Mouse (Mus musculus) megakaryocyte-erythroid progenitor cell, adult 5-6 weeks (primary cell): Measurements from ENCODE around the gene Lpar3. TPM values are rescaled to one million over a fixed set of nuclear protein-coding genes. Genes with fewer than 3 reads are reported as not detected.

Experiments
- ATAC-seq: replicated peaks from 2 replicates; pipeline ENCODE4 v1.8.0; 2016; ENCODE audit warnings: mild to moderate bottlenecking, inconsistent platforms; ENCODE audit not compliant: severe bottlenecking, poor library complexity, low FRiP score, low TSS enrichment
- total RNA-seq, 2 experiments: library from RNA; stranded (forward) in 1 of 2; stranded (reverse) in 1 of 2; fragments of 200-1000, 215-1000 nt in 1 of 2; fragments of >200 nt in 1 of 2; fragmentation: Nextera tagmentation in 1 of 2; gene quantifications; 2 replicates each; pipeline ENCODE4 v1.2.3; 2014 to 2017

Lpar3 gene
- total RNA-seq, 2 experiments from 2014 or later: not detected

DNA sequence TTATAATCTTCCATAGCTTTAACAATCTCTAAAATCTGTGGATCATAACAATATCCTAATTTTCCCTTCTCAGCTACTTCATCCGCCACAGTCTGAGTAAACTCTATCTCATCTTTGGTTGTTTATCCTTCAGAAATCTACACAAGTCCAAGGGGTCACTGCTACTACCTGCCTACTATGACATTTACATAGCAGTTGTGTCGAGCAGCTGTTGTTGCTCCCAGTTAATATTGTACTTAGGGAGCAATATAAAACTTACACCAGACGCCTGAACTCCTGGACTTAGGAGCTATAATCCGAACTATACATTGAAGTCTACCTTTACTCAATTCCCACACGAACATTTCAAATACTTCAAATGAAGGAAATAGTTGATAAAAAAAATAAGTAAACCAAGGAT lies 71.8 kb downstream of the Lpar3 start:
- no peak for ATAC-seq

- no peak for ATAC-seq
These were observed 81.7 kb downstream of the Lpar3 start for GRCm38 (mm10) chr3:146302451-146302850.

- no peak for ATAC-seq
These were observed 82.4 kb downstream of the Lpar3 start for GRCm38 (mm10) chr3:146303194-146303593.

DNA sequence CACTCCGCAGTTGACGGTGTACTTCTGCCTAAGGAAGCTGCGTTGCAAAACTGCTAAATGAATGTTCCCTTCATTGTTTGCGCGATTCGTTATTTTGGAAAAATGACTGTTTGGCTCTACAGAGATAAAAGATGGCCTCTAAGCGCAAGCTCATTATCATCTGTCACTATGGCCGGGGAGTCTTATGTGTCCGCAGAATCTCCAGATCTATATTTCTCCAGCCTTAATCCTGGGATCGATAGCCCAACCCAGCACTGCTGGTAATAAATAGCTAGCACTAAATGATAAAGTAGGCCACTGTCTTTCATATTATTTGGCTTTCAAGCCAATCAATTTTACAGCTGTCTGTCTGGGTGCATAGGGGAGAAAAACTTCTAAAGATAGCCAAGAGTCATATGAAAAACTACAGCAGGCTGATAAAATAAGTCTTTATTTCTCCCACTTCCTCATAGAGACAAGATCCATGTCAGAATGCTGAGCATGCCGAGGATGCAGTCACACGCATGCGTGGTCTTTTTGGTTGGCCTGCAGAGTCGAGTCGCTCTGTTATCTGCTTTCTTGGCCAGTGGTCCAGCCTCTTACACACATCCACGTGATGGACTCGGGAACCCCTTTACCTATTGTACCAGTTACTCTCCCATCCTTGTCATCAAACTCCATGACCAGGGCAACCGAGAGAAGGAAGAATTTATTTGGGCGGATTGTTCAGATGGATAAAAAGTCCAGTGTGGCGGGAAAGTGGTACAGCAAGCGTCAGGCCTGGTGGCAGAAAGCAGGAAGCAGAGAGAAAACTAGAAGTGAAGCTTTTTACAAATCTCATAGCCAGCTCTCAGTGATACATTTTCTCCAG lies 84.0 kb downstream of the Lpar3 start:
- ATAC-seq: no peak

GRCm38 (mm10) chr3:146307341-146307740 lies 86.6 kb downstream of the Lpar3 start:
- ATAC-seq: no peak

DNA sequence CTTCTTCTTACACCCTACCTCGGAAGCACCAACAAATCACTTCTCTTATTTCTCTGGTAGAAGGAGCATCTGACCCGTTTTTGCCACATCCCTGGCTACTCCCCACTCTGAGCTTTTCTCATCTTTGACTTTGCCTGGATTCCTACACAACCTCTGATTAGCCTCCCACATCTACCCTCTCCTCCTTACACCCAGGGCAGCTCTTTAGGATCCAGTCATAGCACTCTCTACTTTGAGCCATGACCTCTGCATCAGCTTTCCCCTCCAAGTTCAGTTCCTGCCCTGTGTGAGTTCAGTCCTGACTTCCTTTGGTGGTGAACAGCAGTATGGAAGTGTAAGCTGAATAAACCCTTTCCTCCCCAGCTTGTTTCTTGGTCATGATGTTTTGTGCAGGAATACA lies 87.1 kb downstream of the Lpar3 start:
- no peak for ATAC-seq

GRCm38 (mm10) chr3:146309586-146309985 lies 88.8 kb downstream of the Lpar3 start:
- no peak for ATAC-seq

- ATAC-seq: no peak
These were observed 90.4 kb downstream of the Lpar3 start for GRCm38 (mm10) chr3:146311121-146311538.

- ATAC-seq: no peak
These were observed 94.7 kb downstream of the Lpar3 start for GRCm38 (mm10) chr3:146315414-146315813.

GRCm38 (mm10) chr3:146316293-146316692 lies 95.5 kb downstream of the Lpar3 start:
- no peak for ATAC-seq

- ATAC-seq: no peak
These were observed 96.6 kb downstream of the Lpar3 start for GRCm38 (mm10) chr3:146317366-146317765.

GRCm38 (mm10) chr3:146317911-146318310 lies 97.1 kb downstream of the Lpar3 start:
- no peak for ATAC-seq

- no peak for ATAC-seq
These were observed 97.8 kb downstream of the Lpar3 start for GRCm38 (mm10) chr3:146318520-146318938.

- no peak for ATAC-seq
These were observed 98.2 kb downstream of the Lpar3 start for GRCm38 (mm10) chr3:146318987-146319386.

DNA sequence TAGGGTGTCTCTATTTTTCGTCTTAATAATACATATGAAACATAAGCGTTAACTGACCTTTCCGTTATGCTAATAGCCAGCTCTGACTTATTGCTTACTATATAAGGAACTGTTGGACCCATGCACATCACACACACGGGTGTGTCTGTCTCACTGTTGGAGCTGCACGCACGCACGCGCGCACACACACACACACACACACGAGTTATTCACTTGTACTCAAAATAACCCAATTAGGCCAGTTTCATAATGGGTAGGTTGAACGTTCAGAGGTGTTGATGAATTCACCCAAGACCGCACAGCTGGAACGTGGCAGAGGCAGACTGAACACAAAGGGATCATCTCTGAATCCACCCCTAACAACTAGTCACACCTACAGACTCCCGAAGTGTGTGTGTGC lies 98.7 kb downstream of the Lpar3 start:
- ATAC-seq: no peak

- no peak for ATAC-seq
These were observed 104.2 kb downstream of the Lpar3 start for GRCm38 (mm10) chr3:146324949-146325348.

DNA sequence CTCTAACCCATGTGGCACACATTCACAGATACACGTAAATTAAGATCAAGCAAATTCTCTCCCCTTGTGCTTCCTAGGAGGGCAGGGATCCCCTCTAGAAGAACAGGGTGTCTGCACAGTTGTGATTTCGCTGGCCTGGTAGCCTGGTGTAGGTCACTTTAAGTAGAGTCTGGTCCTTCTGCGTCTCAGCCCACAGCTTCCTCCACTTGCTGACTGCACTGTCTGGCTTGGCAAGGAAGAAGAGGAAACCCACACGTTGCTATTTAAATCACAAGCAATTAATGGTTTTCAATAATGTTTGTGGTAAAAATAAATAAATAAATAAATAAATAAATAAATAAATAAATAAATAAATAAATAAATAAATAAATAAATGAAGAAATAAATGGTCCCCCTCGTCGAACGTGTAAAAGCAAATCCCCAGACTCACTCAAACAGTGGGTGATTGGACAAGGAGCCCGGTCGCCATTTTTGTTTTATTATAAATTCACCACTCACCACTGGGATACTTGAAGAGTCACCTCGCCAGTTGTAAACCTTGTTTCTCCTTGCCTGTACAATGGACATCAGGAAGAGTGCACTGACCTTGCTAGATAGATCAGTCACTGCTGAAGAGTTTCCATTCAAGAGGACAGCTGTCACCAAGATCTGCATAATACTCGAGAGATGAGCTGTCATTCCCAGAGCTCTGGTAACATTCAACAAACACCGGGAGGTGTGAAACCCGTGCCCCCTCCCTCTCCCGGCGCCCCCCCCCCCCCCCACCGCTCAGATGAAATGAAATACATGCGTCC lies 106.2 kb downstream of the Lpar3 start:
- ATAC-seq: no peak

DNA sequence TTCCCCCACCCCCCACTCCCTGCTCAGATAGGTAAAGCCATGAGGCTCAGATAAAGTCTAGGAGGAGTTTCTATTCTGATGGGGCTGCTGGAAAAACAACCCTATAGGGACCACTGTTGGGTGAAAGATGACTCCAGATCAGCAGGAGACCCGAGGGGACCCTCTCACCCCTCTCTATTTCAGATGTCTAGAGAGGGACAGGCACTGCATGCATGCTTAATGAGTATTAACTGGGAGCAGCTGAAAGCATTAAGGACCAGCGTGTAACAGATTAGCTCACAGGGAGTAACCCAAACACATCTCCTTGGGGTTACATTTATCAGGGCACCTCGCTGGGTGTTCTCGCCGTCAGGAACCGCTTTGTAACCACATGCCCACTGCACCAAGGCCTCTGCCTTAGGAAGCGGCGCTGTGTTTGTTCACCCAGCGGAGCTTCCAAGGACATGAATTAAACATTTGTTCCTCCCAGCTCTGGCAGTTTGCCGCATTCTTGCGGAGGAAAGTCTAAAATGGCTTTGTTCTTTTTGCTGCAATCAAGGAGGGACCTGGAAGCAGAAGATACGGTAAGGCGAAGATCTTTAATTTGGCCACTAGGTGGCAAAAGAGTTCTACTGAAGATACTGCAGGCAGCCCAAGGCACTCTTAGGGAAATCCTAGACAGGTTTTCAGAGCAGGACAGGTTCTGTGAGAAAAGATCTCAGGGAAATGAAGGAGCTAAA lies 106.9 kb downstream of the Lpar3 start:
- ATAC-seq: peak; percentile 88

DNA sequence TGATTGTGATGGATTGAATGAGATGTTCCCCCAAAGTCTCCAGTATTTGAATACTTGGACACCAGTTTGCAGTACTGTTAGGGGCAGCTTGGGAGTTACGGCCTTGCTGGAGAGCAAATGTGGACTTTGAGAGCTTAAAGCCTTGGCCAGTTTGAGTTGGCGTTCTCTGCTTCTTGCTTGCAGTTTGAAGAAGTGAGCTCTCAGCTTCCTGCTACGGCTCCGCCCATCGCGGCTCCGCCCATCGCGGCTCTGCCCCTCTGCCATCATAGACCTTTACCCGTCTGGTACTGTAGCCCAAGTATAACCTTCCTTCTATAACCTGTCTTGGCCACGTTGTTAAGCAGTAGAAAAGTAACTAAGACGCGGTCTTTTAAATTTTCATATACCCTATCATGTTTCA lies 108.0 kb downstream of the Lpar3 start:
- peak; percentile 77 for ATAC-seq

- no peak for ATAC-seq
These were observed 111.1 kb downstream of the Lpar3 start for GRCm38 (mm10) chr3:146331819-146332218.
